Mouse (Mus musculus): ENCODE data around the gene Pelp1.

DNA sequence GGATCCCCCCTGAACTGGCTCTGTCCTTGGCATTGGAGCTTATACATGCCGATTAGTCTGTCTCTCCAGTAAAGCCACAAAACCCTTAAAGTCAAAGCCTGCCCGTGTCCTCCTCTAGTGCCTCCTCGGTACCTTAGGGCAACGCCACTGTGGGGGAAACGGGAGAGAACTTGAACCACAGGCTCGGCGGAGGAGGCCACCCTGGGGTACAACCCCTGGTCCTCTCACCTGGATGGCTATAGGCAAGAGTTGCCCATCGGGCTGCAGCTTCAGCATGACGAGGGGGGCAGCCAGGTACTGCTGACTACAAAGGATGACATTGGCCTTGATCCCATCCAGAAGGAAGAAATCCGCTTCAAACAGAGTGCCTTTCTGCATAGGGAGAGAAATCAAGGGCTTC is 62.0 kb downstream of the Pelp1 start:
- TF ChIP-seq CTCF (IDR thresholded peaks at IDR 0.05; ENCODE audit: extremely low read depth, insufficient read depth, insufficient read length, insufficient replicate concordance) (no peak), POLR2A (IDR thresholded peaks at IDR 0.05; ENCODE audit: low read depth, low read length) (no peak)

All from spleen, adult 2 months (tissue).